Mouse (Mus musculus): ENCODE measurements around the gene Insl6.

The Insl6 gene

DNA sequence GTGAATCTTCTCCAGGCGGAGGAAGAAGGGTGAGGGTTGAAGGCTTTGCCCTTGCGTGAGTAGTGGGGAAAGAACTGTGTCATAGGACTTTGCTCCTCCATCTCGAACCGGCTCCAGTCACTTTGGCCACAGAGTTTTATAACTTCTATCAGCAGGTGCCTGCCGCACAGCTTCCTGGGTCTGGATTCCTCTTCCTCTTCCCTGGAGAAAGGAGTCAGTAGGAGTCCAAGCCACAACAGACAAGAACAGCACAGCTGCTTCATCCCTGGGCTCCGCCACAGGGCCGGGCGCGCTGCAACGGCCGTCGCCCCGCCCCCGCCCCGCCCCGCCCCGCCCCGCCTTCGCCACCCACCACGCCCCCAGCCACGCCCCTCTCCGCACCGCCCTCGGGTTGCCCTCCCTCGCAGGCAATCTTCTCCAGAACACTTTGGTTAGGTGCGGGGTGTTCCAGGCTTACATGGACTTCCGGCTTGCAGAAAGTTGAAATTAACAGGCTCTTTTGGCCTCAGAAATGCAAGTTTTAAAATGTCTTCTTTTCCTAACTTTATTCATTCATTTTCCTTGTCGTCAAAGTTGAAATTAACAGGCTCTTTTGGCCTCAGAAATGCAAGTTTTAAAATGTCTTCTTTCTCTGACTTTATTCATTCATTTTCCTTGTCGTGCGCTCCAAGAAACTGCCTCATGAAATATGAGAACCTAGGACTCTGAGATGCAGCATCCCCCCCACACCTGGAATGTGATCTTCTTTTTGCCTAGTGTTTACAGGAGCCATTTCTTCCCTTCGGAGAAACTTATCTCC, at the start of gene Insl6:
Gene Insl6 (minus strand): TSS at position 304 of the 799 bp plus-strand sequence.
- DNase-seq (ENCODE audit: low read depth, low spot score): peak; percentile 5

DNA sequence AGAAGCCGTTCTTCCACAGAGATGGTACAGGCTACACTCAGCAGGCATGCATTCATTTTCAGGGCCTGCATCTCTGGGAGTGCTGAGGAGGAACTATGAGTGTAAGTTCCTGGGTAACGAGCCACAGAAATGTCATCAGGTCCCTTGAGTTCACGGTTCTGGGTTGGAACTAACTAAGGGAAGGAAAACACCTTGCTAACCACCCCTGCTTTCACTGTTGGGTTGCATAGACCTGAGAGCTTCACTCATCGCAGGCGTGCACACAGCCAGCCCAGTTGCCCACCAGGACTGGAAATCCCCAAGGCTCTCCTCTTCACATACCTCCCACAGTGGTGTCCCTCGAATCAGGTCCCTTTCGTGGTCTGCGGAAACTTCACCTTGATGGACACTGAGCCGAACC, 49.8 kb upstream of the Insl6 start:
- DNase-seq (ENCODE audit: low read depth, low spot score): no peak

DNA sequence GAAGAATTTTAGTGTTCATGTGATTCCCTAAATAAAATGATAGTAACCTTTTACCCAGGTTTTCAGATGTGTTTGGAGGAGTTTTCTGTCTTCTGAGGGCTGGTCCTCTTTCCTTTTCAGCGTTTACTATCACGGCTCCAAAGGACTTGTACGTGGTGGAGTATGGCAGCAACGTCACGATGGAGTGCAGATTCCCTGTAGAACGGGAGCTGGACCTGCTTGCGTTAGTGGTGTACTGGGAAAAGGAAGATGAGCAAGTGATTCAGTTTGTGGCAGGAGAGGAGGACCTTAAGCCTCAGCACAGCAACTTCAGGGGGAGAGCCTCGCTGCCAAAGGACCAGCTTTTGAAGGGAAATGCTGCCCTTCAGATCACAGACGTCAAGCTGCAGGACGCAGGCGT, 48.3 kb upstream of the Insl6 start:
- no peak for DNase-seq (ENCODE audit: low read depth, low spot score)

DNA sequence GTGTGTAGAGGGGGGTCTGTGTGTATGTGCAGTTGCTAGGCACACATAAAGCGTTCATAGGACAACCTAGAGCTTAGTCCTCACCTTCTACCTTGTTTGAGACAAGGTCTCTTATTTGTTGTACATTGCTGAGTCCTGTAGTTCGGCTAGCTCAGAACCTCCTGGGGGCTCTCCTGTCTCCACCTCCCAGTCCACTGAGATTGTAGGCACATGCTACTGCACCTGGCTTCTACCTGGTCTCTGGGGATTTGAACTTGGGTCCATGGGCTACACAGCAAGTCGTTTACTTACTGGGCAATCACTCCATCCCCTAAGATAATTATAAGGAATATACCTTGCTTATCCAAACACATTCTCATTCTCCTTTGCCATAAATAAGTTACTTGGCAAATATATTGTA, 47.5 kb upstream of the Insl6 start:
- no peak for DNase-seq (ENCODE audit: low read depth, low spot score)

DNA sequence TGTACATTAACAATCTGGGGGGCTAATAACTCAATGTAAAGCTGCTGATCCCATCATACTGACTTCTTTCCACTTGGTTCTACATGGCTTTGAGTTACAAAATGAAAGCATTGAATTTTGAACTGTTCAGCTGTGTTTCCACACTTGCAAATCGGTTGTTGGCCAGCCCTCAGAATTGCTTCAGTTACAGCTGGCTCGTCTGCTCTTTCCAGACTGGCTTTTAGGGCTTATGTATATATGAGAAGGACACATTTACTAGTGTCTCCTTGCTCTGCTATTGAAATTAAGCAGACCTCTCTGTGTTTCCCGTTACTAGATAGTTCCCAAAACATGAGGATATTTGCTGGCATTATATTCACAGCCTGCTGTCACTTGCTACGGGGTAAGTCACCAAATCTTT, 47.0 kb upstream of the Insl6 start:
- no peak for DNase-seq (ENCODE audit: low read depth, low spot score)

DNA sequence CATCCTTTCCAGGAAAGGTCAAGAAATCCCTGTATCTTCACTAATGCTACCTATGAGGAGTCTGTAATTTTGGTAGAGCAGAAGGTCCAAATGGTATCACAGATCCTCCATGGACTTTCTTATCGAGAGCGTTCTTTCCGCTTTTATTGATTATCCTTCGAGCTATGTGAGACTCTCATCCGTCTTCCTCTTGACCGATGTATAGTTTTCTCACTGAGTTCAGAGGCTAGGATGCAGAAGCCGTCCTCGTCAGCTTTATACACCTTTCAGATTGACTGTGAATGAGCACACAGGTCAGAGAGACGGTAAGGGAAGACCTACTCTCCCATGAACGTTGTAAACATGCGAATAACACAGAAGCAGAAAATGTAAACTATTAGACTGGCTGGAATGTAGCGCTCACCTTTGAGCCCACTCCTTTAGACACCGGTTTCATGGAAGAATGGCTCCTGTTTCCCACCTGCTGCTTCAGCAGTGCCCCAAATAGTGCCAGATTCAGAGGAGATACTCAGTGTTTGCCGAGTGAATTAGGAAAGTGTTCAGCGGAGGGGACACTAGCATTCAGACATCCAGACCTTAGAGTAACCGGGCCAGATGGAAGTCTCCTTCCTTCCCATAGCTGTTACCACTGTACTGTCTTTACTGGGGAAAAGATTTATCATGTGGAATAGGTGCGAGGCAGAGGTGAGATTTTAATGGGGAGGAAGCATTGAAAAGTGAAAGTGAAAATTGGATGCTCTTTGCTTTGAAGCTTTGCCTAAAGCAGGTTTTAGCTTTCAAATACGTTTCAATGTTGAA, 46.3 kb upstream of the Insl6 start:
- no peak for DNase-seq (ENCODE audit: low read depth, low spot score)

DNA sequence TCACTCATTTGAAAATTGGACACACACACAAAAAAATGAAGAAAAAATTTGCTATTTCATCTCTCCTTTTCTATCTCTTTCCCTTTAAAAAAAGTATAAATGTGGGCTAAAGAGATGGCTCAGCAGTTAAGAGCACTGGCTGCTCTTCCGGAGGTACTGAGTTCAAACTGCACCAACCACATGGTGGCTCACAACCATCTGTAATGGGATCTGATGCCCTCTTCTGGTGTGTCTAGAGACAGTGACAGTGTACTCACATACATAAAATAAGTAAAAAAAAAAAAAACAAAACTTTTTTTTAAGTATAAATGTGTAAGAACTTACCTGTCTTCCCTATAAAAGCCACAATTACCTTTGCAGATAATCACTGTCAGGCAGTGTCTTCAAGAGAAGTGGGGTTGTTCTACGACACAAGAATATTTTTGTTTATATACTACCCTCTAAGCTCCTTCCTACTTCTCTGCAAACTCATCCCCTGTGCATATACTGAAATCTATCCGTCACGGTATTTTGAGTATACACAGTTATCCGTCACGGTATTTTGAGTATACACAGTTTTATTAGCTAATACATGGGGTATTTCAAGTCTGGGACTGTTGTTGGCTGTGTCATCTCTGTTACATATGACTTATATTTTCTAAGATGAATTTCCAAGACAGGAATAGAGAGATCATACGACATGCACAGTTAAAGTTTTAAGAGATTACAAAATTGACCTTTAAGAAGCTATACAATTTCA, 45.6 kb upstream of the Insl6 start:
- DNase-seq (ENCODE audit: low read depth, low spot score): no peak

DNA sequence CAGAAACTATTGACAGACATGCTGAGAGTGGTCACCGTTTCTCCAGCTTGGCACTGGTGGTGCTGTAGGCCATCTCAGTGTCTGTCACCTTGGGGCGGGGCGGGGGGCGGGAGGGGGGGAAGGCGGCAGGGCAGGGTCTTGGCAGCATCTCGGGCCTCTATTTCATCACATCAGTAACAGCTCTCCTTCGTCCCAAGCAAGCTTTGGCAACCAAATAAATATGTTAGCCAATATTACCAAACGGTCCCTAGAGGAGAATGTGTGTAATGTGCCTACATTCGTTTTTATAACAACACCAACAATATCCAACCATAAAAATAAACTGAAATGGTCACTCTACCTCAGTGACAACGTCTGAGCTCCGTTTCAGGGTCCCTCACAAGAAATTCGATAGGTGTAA, 45.0 kb upstream of the Insl6 start:
- no peak for DNase-seq (ENCODE audit: low read depth, low spot score)

DNA sequence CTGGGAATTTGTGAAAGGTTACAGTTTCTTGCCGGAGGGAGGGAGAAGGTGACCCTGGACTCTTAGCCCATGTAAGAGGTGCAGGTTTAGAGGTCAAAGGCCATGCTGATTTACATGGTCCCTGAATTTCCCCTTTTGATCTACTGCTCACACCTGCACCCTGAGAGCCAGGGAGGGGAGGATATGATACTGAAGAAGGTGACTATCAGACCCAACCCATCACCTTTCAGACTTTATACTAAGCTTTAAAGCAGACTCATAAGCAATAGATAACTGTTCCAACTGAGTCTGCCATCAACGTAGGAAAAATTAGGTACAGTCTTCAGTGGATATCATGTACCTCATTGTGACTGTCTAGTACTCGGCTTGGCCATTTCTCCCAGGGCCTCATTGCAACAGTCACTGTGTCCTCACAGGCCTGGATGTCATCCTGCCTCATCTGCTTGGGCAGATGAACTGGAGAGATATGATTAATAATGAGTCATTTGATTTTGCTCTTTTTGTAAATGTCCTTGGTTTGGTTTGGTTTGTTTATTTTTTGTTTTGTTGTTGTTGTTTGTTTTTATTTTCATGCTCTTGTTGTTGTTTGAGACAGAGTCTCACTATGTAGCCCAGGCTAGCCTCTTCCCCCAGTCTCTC, 43.6 kb upstream of the Insl6 start:
- no peak for DNase-seq (ENCODE audit: low read depth, low spot score)

DNA sequence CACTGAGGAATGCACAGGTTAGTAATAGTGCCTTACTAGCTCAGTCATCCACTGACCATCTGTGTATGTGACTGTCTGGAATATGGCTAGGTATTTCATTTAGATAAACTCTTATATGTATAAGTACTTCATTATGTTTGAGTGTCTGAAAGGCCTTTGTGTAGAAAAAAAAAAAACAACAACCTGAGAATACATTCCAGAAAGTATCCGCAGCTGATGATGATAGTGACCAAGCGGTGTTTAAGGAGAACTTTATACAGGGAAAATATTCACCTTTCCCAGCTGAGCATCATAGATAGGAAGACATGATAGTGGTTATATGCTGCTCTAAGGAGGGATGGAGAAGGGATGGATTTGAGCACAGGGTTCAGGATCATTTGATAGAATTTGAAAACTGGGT, 42.9 kb upstream of the Insl6 start:
- no peak for DNase-seq (ENCODE audit: low read depth, low spot score)

DNA sequence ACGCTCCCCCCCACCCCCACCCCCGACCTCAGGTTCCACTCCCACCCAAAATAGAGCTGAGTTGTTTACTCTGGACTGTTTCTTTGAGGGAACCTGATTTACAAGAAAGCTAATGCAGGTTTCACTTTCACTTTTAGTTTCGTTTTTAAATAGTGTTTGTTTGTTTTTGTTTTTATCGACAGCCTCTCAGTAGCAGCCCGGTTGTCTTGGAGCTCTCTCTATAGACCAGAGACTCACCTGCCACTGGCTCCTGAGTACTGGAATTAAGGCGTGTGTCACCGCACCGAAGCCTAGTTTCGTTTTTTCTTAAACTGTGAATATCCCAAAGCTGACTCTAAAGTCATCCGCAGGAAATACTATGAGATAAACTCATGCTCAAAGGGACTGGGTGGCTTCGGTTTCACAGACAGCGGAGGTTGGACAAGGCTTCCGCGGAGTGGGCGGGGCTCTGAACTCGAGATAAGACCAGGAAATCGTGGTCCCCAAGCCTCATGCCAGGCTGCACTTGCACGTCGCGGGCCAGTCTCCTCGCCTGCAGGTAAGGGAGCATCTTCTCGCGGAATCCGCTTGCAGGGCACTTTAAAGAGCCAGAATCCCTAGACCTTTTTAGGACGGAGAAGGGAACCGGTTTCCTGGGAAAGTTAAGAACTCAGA, 41.9 kb upstream of the Insl6 start, which contains the start of the genes Plgrkt and Cd274:
Gene Plgrkt (minus strand): TSS at position 422 of the 654 bp plus-strand sequence.
Gene Cd274 (plus strand): TSS at position 487 of the 654 bp plus-strand sequence.
- no peak for DNase-seq (ENCODE audit: low read depth, low spot score)

DNA sequence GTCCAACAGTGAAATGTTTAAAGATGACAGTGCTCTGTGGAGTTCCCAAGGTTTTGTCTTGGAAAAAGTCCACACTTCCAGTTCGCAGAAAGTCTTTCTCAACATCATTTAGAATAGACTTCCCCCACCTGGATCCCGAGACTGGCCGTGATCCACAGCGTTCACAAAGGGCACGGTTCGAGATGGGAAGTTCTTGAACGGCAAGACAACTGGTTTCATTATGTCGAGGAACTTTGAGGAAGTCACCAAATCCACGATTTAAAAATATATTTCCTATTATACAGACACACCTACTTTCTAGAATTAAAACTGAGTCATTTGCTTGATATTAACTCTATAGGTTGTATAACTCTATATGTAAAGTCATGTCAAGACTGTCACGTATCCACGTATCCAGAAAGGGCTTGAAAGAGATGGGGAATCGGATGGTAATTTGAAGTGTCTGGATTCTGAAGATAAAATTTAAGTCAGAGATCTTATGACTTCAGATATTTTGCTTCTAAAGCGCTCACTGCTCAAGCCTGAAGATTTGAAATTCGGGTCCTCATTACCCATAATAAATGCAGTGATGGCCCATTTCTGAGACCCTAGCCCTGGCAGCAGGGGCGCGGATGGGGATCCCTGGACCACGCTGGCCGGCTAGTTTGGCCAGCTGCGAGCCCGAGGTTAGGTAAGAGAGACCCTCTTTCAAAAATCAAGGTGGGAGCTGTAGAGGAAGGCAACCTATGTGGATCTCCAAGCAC, 41.2 kb upstream of the Insl6 start:
- no peak for DNase-seq (ENCODE audit: low read depth, low spot score)

DNA sequence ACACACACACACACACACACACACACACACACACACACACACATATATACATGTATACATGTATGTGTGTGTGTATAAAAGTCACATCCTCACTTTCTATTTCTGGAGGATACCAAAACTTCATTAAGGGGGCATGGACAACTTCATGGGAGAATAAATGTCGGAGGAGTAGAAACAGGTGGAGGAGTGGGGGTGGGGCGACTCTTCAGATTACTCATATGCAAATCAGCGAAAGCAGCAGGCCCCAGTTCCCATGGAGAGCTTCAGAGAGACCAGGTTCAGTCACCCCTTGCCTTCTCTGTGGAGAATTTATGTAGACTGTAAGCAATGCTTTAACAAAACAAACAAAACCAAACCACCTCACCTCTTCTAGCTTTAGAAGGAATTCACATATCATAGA, 39.9 kb upstream of the Insl6 start:
- no peak for DNase-seq (ENCODE audit: low read depth, low spot score)

DNA sequence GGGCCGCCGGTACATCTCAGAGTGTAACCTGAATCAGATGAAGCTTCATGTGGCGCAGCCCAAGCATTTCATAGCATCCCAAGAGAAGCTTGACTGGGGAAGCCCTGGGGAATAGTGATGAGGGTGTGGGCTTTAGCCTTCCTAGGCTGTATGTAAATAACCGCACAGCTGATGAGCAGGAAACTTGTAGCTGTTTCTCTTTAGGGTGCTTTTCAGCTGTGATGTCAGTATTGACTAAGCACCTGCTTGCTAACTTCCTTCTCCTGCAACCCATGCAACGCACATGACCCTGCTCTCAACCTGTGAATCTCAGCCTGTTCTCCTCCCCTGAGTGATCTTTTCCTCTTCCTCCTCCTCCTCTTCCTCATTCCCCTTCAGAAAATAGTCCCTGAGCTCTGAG, 38.9 kb upstream of the Insl6 start:
- no peak for DNase-seq (ENCODE audit: low read depth, low spot score)

DNA sequence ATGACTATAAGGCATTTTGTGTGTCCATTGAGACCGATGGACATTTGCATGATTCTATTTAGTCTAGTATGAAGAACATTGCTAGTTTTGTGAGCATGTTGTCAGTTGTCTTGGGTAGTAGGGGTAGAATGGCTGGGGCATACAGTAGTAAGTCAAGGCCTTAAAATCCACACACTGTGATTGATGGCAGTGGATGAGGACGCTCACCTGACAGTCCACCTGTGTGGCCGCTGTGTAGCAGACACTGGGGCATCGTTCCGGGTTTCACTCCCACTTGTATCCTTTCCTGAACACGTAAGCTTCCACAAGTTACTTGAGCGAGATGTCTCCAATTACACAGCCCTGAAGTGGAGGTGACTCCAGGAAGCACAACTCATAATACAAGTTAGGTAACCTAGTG, 38.4 kb upstream of the Insl6 start:
- DNase-seq (ENCODE audit: low read depth, low spot score): no peak

DNA sequence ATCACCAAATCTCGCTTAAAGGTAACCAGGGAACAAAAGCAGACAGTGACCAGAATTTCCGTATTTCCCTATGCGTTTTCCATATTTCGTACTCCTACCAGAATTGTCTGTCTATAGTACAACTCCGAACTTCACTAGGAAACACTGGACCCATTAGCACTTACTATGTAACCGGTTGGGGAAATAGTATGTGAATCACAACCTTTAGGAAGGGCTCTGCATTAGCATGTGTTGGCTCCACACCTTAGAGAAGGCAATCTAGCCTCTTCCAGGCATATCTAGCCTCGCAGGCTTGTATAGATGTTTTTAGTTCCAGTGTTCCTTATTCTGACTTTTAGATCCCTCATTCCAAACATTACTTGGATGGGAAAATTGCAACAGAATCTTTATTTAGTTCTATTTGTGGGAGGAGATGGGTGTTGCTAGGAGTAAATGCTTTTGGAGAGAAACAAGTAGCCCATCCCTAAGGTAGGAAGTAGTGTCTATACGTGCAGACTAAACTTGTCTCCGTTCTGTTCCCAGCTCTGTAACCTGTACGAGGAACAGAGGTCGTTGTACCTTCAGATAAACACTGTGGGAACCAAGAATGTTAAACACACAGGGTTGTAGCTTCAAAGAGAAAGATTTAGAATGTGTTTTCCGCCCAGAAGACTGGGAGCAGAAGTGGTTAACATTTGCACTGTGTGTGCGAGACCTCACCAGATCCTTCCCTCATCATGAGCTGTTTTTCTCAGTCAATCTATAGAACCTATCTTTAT, 37.2 kb upstream of the Insl6 start:
- DNase-seq (ENCODE audit: low read depth, low spot score): no peak

DNA sequence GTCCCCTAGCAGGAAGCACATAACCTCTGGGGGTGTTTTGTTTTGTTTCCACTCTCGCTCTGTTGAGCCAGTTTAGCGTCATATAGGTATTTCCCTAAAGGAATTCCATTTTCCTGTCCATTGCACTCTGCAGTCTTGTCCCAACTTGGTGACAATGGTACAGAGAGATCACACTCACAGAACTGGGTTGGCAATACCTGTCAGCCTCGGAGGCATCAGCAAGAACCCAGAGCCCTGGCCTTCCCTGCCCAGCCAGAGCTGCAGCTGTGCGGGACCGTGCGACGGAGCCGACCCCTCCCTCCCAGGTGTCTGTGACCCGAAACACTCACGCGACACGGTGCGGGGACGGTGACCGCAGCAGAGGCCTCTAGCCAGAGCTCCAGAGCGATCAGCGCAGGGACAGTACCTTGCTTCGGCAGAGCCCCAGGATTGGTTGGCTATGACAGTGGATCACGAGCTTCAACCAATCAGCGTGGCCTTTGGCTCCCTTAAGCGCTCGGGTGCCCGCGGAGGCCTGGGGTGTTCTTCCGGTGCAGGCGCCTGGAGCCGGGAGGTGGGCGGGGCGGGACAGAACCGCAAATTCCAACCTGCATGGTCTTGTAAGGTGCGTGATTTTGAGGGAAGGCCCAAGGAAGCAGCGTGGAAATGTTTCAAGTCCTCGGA, 36.4 kb upstream of the Insl6 start:
- peak; percentile 65 for DNase-seq (ENCODE audit: low read depth, low spot score)

DNA sequence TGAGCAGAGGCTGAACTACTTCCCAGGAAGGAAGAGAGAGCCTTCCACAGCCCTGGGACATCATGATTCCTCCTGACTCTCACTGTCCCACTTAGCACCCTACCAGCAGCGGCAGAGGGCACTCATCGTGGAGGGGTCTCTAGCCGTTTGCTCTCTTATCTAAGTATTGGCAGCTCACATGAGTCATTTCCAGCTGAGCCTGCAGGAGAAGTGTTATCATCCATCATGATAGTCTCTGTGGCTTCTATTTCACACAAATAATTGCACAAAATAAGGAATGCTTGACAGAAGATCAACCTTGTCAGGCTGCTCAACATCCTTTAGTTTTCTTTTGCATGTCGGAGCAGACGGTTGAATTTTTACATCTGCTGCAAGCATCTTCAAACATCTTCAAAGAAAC, 35.1 kb upstream of the Insl6 start:
- DNase-seq (ENCODE audit: low read depth, low spot score): no peak

DNA sequence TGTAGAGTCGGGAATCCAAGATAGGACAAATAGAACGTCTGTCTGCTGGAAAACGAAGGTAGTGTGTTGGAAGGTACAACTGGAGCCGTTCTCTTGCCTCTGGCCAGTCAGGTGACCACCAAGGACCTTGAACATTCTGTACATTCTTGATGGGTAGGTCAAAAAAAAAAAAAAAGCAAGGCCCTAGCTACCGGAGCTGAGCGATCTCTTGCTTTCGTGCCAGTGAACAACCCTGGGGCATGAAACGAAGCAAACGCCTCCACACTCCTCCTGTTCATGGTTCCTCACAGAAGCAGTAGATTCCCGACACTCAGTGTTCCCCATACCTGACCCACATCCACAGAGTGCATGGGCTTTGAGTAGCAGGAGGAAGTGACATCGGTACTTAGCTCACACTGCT, 31.1 kb upstream of the Insl6 start:
- DNase-seq (ENCODE audit: low read depth, low spot score): no peak

All from WW6 (cell line).